Mouse (Mus musculus) embryonic facial prominence, embryonic 15.5 days (tissue): ENCODE data around the gene Ankrd54. TPM values are rescaled to one million over a fixed set of nuclear protein-coding genes. Genes with fewer than 3 reads are reported as not detected.

ENCODE experiments used
- ATAC-seq: fragments of 200-750 bp; cut with Nextera tagmentation; 2 replicates; pipeline ENCODE4 v1.8.0; 2017; ENCODE audit warnings: low read depth, moderate TSS enrichment; ENCODE audit not compliant: insufficient number of reproducible peaks, low FRiP score, low TSS enrichment
- H3K27ac ChIP-seq: fragments of 300-500 bp; sonication (generic); replicated peaks from 2 replicates; pipeline ENCODE4 v1.5.1; 2015; ENCODE audit warnings: mild to moderate bottlenecking, inconsistent platforms
- H3K27me3 ChIP-seq: fragments of 300-500 bp; sonication (generic); 2 replicates; pipeline ENCODE4 v1.6.1; 2015; ENCODE audit warnings: inconsistent platforms
- H3K36me3 ChIP-seq: fragments of 300-500 bp; sonication (generic); 2 replicates; pipeline ENCODE4 v1.6.1; 2015; ENCODE audit warnings: mild to moderate bottlenecking, inconsistent platforms
- H3K4me1 ChIP-seq: fragments of 300-500 bp; sonication (generic); 2 replicates; pipeline ENCODE4 v1.6.1; 2015; ENCODE audit warnings: inconsistent platforms
- H3K4me2 ChIP-seq: fragments of 300-500 bp; sonication (generic); replicated peaks from 2 replicates; pipeline ENCODE4 v1.6.1; 2015; ENCODE audit warnings: mild to moderate bottlenecking, inconsistent platforms
- H3K4me3 ChIP-seq: fragments of 300-500 bp; sonication (generic); replicated peaks from 2 replicates; pipeline ENCODE4 v1.5.1; 2015; ENCODE audit warnings: mild to moderate bottlenecking, inconsistent platforms
- H3K9ac ChIP-seq: fragments of 300-500 bp; sonication (generic); 2 replicates; pipeline ENCODE4 v1.6.1; 2015; ENCODE audit warnings: inconsistent platforms
- H3K9me3 ChIP-seq: fragments of 300-500 bp; sonication (generic); replicated peaks from 2 replicates; pipeline ENCODE4 v1.6.1; 2016; ENCODE audit warnings: inconsistent platforms
- WGBS: fragments of 180-500 bp; shearing (Covaris S2); methylation state at CpG from one replicate; pipeline ENCODE4 v1.1.7; 2015; 5-methylcytosine and 5-hydroxymethylcytosine counted together
- polyA plus RNA-seq: library from polyadenylated mRNA; unstranded; fragments of >200 nt; fragmentation: Nextera tagmentation; extraction: Ambion mirVana; gene quantifications from 2 replicates; pipeline ENCODE4 v1.2.1, GENCODE M21; 2015

The Ankrd54 gene
- polyA plus RNA-seq, 1 experiment from 2014 or later, result 71.7 TPM

GRCm38 (mm10) chr15:79100391-79100790, 37.7 kb upstream of the Ankrd54 start:
- no peak for ATAC-seq
- Histone ChIP-seq H3K4me3 (no peak overlapping the region), H3K9me3 (no peaks in the 10 kb centered on the region), H3K27ac (no peak overlapping the region), H3K9ac (no peak overlapping the region), H3K4me1 (peaks cover 46% of the 10 kb centered on the region), H3K4me2 (no peak overlapping the region), H3K27me3 (no peaks in the 10 kb centered on the region), H3K36me3 (peaks cover 7% of the 10 kb centered on the region)
- 53% methylated on average over 4 of the region's 4 CpGs for WGBS

- WGBS, result 53% methylated on average over 4 of the region's 4 CpGs
- Histone ChIP-seq H3K27ac (peak overlapping the region; percentile 88), H3K4me2 (no peak overlapping the region), H3K9me3 (no peaks in the 10 kb centered on the region), H3K4me1 (peaks cover 46% of the 10 kb centered on the region), H3K36me3 (peaks cover 11% of the 10 kb centered on the region), H3K27me3 (no peaks in the 10 kb centered on the region), H3K4me3 (no peak overlapping the region), H3K9ac (no peak overlapping the region)
- ATAC-seq, result no peak
Measured at GRCm38 (mm10) chr15:79099456-79099855, 36.8 kb upstream of the Ankrd54 start.

- Histone ChIP-seq H3K4me1 (peaks cover 46% of the 10 kb centered on the region), H3K9me3 (no peaks in the 10 kb centered on the region), H3K36me3 (peaks cover 17% of the 10 kb centered on the region), H3K27me3 (no peaks in the 10 kb centered on the region), H3K27ac (peak overlapping the region; percentile 88), H3K4me2 (no peak overlapping the region), H3K4me3 (no peak overlapping the region), H3K9ac (no peak overlapping the region)
- no peak for ATAC-seq
- 53% methylated on average over 7 of the region's 7 CpGs for WGBS
Measured at GRCm38 (mm10) chr15:79098868-79099267, 36.2 kb upstream of the Ankrd54 start.

GRCm38 (mm10) chr15:79098220-79098619, 35.5 kb upstream of the Ankrd54 start:
- peaks cover 24% of the 10 kb centered on the region for H3K36me3 ChIP-seq
- H3K4me3 ChIP-seq, result no peak overlapping the region
- WGBS, result 45% methylated on average over 5 of the region's 5 CpGs
- no peaks in the 10 kb centered on the region for H3K27me3 ChIP-seq
- no peak for ATAC-seq
- H3K9me3 ChIP-seq, result no peaks in the 10 kb centered on the region
- peak overlapping the region; percentile 88 for H3K27ac ChIP-seq
- H3K4me2 ChIP-seq, result no peak overlapping the region
- peaks cover 46% of the 10 kb centered on the region for H3K4me1 ChIP-seq
- H3K9ac ChIP-seq, result no peak overlapping the region

- ATAC-seq, result peak; percentile 70; the same call in 1 of the 2 replicates
- no peaks in the 10 kb centered on the region for H3K9me3 ChIP-seq
- peaks cover 27% of the 10 kb centered on the region for H3K36me3 ChIP-seq
- peaks cover 46% of the 10 kb centered on the region for H3K4me1 ChIP-seq
- 27% methylated on average over 6 of the region's 6 CpGs for WGBS
- no peak overlapping the region for H3K4me3 ChIP-seq
- peak overlapping the region; percentile 88 for H3K27ac ChIP-seq
- H3K4me2 ChIP-seq, result 0 out of 2 replicates have a peak overlapping the region, but pooled peaks have one; percentile 20
- H3K27me3 ChIP-seq, result no peaks in the 10 kb centered on the region
- no peak overlapping the region for H3K9ac ChIP-seq
Measured at GRCm38 (mm10) chr15:79097611-79098025, 34.9 kb upstream of the Ankrd54 start.

GRCm38 (mm10) chr15:79097135-79097534, 34.4 kb upstream of the Ankrd54 start:
- Histone ChIP-seq H3K27ac (peak overlapping the region; percentile 88), H3K9ac (no peak overlapping the region), H3K4me1 (peaks cover 46% of the 10 kb centered on the region), H3K4me2 (0 out of 2 replicates have a peak overlapping the region, but pooled peaks have one; percentile 20), H3K9me3 (no peaks in the 10 kb centered on the region), H3K4me3 (no peak overlapping the region), H3K27me3 (no peaks in the 10 kb centered on the region), H3K36me3 (peaks cover 27% of the 10 kb centered on the region)
- 27% methylated on average over 2 of the region's 2 CpGs for WGBS
- no peak for ATAC-seq

- WGBS, result 58% methylated on average over 3 of the region's 3 CpGs
- Histone ChIP-seq H3K27me3 (no peaks in the 10 kb centered on the region), H3K4me2 (no peak overlapping the region), H3K4me1 (peaks cover 42% of the 10 kb centered on the region), H3K27ac (peak overlapping the region; percentile 88), H3K36me3 (peaks cover 31% of the 10 kb centered on the region), H3K9me3 (no peaks in the 10 kb centered on the region), H3K9ac (no peak overlapping the region), H3K4me3 (no peak overlapping the region)
- no peak for ATAC-seq
Measured at GRCm38 (mm10) chr15:79096556-79096955, 33.9 kb upstream of the Ankrd54 start.

- peaks cover 42% of the 10 kb centered on the region for H3K36me3 ChIP-seq
- H3K9me3 ChIP-seq, result no peaks in the 10 kb centered on the region
- ATAC-seq, result no peak
- H3K4me3 ChIP-seq, result no peak overlapping the region
- no peak overlapping the region for H3K9ac ChIP-seq
- 82% methylated on average over 5 of the region's 5 CpGs for WGBS
- peaks cover 36% of the 10 kb centered on the region for H3K4me1 ChIP-seq
- H3K4me2 ChIP-seq, result no peak overlapping the region
- no peaks in the 10 kb centered on the region for H3K27me3 ChIP-seq
- no peak overlapping the region for H3K27ac ChIP-seq
Measured at GRCm38 (mm10) chr15:79095483-79095882, 32.8 kb upstream of the Ankrd54 start.

- Histone ChIP-seq H3K9me3 (no peaks in the 10 kb centered on the region), H3K4me2 (no peak overlapping the region), H3K27ac (0 out of 2 replicates have a peak overlapping the region, but pooled peaks have one; percentile 24), H3K27me3 (no peaks in the 10 kb centered on the region), H3K4me3 (no peak overlapping the region), H3K9ac (no peak overlapping the region), H3K36me3 (peaks cover 64% of the 10 kb centered on the region), H3K4me1 (peaks cover 20% of the 10 kb centered on the region)
- ATAC-seq, result no peak
- WGBS, result 51% methylated on average over 7 of the region's 7 CpGs
Measured at GRCm38 (mm10) chr15:79093083-79093839, 30.6 kb upstream of the Ankrd54 start.

- Histone ChIP-seq H3K27me3 (no peaks in the 10 kb centered on the region), H3K4me1 (peaks cover 10% of the 10 kb centered on the region), H3K4me3 (no peak overlapping the region), H3K9me3 (no peaks in the 10 kb centered on the region), H3K4me2 (no peak overlapping the region), H3K36me3 (peaks cover 69% of the 10 kb centered on the region), H3K9ac (no peak overlapping the region), H3K27ac (no peak overlapping the region)
- no peak for ATAC-seq
- whole genome bisulfite sequencing, result 85% methylated on average over 6 of the region's 6 CpGs
Measured at GRCm38 (mm10) chr15:79092284-79092683, 29.6 kb upstream of the Ankrd54 start.

- 95% methylated on average over 7 of the region's 7 CpGs for WGBS
- H3K4me1 ChIP-seq, result peaks cover 15% of the 10 kb centered on the region
Measured at GRCm38 (mm10) chr15:79079567-79079966, 16.9 kb upstream of the Ankrd54 start.

More at GRCm38 (mm10) chr15:79079567-79079966, 16.9 kb upstream of the Ankrd54 start:
- H3K9ac ChIP-seq, result no peak overlapping the region
- no peaks in the 10 kb centered on the region for H3K9me3 ChIP-seq
- no peak overlapping the region for H3K4me3 ChIP-seq
- H3K27ac ChIP-seq, result no peak overlapping the region
- H3K4me2 ChIP-seq, result no peak overlapping the region
- peaks cover 79% of the 10 kb centered on the region for H3K36me3 ChIP-seq
- no peak for ATAC-seq
- H3K27me3 ChIP-seq, result no peaks in the 10 kb centered on the region
